Mouse (Mus musculus) forebrain, embryonic 16.5 days (tissue): ENCODE data around the gene Acot10. TPM values are rescaled to one million over a fixed set of nuclear protein-coding genes. Genes with fewer than 3 reads are reported as not detected.

Source experiments
- ATAC-seq: fragments of 200-750 bp; cut with Nextera tagmentation; 2 replicates; pipeline ENCODE4 v1.8.0; 2017; ENCODE audit warnings: mild to moderate bottlenecking, moderate library complexity
- H3K27ac ChIP-seq: fragments of 300-500 bp; sonication (generic); 2 replicates; pipeline ENCODE4 v1.5.1; 2014; ENCODE audit warnings: low read length, control low read depth
- H3K27me3 ChIP-seq: fragments of 300-500 bp; sonication (generic); replicated peaks from 2 replicates; pipeline ENCODE4 v1.6.1; 2014; ENCODE audit warnings: low read length; ENCODE audit not compliant: control insufficient read depth, insufficient read depth
- H3K36me3 ChIP-seq: fragments of 300-500 bp; sonication (generic); 2 replicates; pipeline ENCODE4 v1.6.1; 2014; ENCODE audit not compliant: control insufficient read depth, insufficient read depth
- H3K4me1 ChIP-seq: fragments of 300-500 bp; sonication (generic); replicated peaks from 2 replicates; pipeline ENCODE4 v1.6.1; 2014; ENCODE audit warnings: low read length; ENCODE audit not compliant: control insufficient read depth, insufficient read depth
- H3K4me2 ChIP-seq: fragments of 300-500 bp; sonication (generic); 2 replicates; pipeline ENCODE4 v1.6.1; 2014; ENCODE audit warnings: mild to moderate bottlenecking, low read length, control low read depth
- H3K4me3 ChIP-seq: fragments of 300-500 bp; sonication (generic); replicated peaks from 2 replicates; pipeline ENCODE4 v1.5.1; 2014; ENCODE audit warnings: mild to moderate bottlenecking, low read length, control low read depth
- H3K9ac ChIP-seq: fragments of 300-500 bp; sonication (generic); replicated peaks from 2 replicates; pipeline ENCODE4 v1.6.1; 2014; ENCODE audit warnings: low read depth, low read length, control low read depth
- H3K9me3 ChIP-seq: fragments of 300-500 bp; sonication (generic); 2 replicates; pipeline ENCODE4 v1.6.1; 2016; ENCODE audit warnings: low read length; ENCODE audit not compliant: control insufficient read depth
- WGBS: fragments of 180-500 bp; shearing (Covaris S2); extraction: QIAGEN DNeasy Blood & Tissue Kit; methylation state at CpG from one replicate; pipeline ENCODE4 v1.1.7; 2014; 5-methylcytosine and 5-hydroxymethylcytosine counted together
- polyA plus RNA-seq: library from polyadenylated mRNA; unstranded; fragments of >200 nt; fragmentation: Nextera tagmentation; extraction: Ambion mirVana; gene quantifications from 2 replicates; pipeline ENCODE4 v1.2.1, GENCODE M21; 2015

Gene Acot10
- polyA plus RNA-seq, 1 experiment from 2014 or later = not detected

GRCm38 (mm10) chr15:20639155-20639554 is 27.4 kb downstream of the Acot10 start:
- Histone ChIP-seq H3K4me3 (no peak overlapping the region), H3K4me2 (no peak overlapping the region), H3K9ac (no peak overlapping the region), H3K9me3 (no peaks in the 10 kb centered on the region), H3K27ac (no peak overlapping the region), H3K4me1 (no peaks in the 10 kb centered on the region), H3K36me3 (no peaks in the 10 kb centered on the region), H3K27me3 (no peaks in the 10 kb centered on the region)
- WGBS = 70% methylated on average over 2 of the region's 2 CpGs
- ATAC-seq = no peak

- 74% methylated on average over 2 of the region's 2 CpGs for WGBS
- Histone ChIP-seq H3K36me3 (no peaks in the 10 kb centered on the region), H3K9me3 (no peaks in the 10 kb centered on the region), H3K27ac (no peak overlapping the region), H3K4me1 (no peaks in the 10 kb centered on the region), H3K4me2 (no peak overlapping the region), H3K27me3 (no peaks in the 10 kb centered on the region), H3K9ac (no peak overlapping the region), H3K4me3 (no peak overlapping the region)
- no peak for ATAC-seq
These were observed 32.0 kb downstream of the Acot10 start for GRCm38 (mm10) chr15:20634593-20634992.

Other genes with a start within 250 kb of the Acot10 start
- gene Cdh12, start 217.5 kb downstream of the Acot10 start, polyA plus RNA-seq = 5.7 and 8.0 TPM in 2 replicates